Mouse (Mus musculus): ENCODE measurements around the gene Secisbp2l. TPM values are rescaled to one million over a fixed set of nuclear protein-coding genes. Genes with fewer than 3 reads are reported as not detected.

Gene Secisbp2l
- polyA plus RNA-seq, 1 experiment, result 12.3 TPM

DNA sequence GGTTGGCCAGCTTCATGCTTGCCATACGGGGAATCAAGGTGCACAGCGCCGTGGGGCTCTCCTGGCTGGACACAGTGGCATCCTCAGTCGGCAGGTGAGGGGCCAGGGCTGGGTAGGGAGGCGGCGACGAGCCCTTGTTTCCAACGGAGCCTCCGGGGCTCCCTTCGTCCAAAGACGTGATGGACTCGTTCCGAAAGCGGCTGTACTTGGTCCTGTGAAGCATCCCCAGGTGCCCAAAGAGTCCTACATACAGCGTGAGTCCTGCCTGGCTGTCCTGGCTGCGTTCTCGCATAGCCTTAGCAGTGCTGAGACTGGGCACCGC lies 59.6 kb downstream of the Secisbp2l start:
- Histone ChIP-seq H3K27me3 (ENCODE audit: control insufficient read depth, insufficient read depth, low read length) (peaks cover 20% of the 10 kb centered on the region), H3K36me3 (ENCODE audit: control insufficient read depth, insufficient read depth, low read length) (no peaks in the 10 kb centered on the region), H3K4me1 (ENCODE audit: control insufficient read depth, insufficient read depth, insufficient read length, low read length) (peaks cover 10% of the 10 kb centered on the region), H3K4me3 (ENCODE audit: low read depth, low read length) (peak overlapping the region; percentile 51), H3K27ac (ENCODE audit: insufficient read depth, low read depth, low read length) (no peak overlapping the region)
- 4% methylated on average over 18 of the region's 18 CpGs for WGBS
- no peak for TF ChIP-seq CTCF (IDR thresholded peaks at IDR 0.05; ENCODE audit: extremely low read depth, insufficient read length, insufficient replicate concordance, low read depth, low read length)
- no peak for TF ChIP-seq POLR2A (IDR thresholded peaks at IDR 0.05; ENCODE audit: low read depth, low read length)

DNA sequence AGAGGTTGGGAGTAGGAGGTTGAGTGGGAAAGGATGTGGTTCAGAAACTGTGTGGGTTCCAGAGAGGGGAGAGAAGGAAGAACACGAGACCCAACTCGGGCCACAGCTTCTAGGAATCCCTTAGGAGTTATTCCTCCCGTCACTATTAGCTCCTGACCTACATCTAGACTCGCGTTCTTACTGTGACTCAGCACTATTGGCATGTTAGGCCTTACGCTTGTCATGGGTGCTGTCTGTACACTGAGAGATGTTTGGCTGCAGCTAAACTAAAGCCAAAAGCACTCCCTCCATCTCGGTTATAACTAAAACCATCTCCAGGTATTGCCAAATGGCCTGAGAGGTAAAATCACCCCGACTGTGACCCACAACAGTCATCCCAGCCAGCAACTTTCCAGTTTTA lies 66.1 kb downstream of the Secisbp2l start:
- no peaks in the 10 kb centered on the region for H3K4me1 ChIP-seq (ENCODE audit: control insufficient read depth, insufficient read depth, insufficient read length, low read length)
- no peaks in the 10 kb centered on the region for H3K27me3 ChIP-seq (ENCODE audit: control insufficient read depth, insufficient read depth, low read length)
- WGBS, result 73% methylated on average over 8 of the region's 8 CpGs
- no peak overlapping the region for H3K27ac ChIP-seq (ENCODE audit: insufficient read depth, low read depth, low read length)
- no peak overlapping the region for H3K4me3 ChIP-seq (ENCODE audit: low read depth, low read length)
- H3K36me3 ChIP-seq (ENCODE audit: control insufficient read depth, insufficient read depth, low read length), result no peaks in the 10 kb centered on the region
- TF ChIP-seq CTCF (IDR thresholded peaks at IDR 0.05; ENCODE audit: extremely low read depth, insufficient read length, insufficient replicate concordance, low read depth, low read length), result no peak
- TF ChIP-seq POLR2A (IDR thresholded peaks at IDR 0.05; ENCODE audit: low read depth, low read length), result no peak

DNA sequence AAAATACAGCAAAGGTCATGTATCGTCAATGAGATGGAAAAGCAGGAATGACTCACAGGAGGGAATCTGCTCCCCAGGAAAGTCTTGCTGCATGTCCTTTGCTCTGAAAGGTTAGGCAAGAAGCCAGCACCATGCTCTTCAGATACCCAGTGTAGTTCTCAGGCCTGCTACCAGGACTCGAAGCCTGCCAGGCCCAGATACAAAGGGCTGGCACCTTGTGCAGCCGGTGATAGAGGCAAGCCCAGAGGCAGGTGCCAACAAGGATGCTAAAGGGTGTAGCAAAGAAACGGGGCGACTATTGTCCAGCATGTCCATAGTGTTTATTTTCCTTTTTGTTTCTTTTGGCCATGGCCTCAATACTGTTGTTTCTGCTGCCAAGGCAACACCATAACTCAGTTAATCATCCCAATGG lies 76.2 kb downstream of the Secisbp2l start:
- TF ChIP-seq CTCF (IDR thresholded peaks at IDR 0.05; ENCODE audit: extremely low read depth, insufficient read length, insufficient replicate concordance, low read depth, low read length), result no peak
- TF ChIP-seq POLR2A (IDR thresholded peaks at IDR 0.05; ENCODE audit: low read depth, low read length), result no peak
- no peaks in the 10 kb centered on the region for H3K4me1 ChIP-seq (ENCODE audit: control insufficient read depth, insufficient read depth, insufficient read length, low read length)
- WGBS, result 62% methylated on average over 5 of the region's 5 CpGs
- no peaks in the 10 kb centered on the region for H3K27me3 ChIP-seq (ENCODE audit: control insufficient read depth, insufficient read depth, low read length)
- no peaks in the 10 kb centered on the region for H3K36me3 ChIP-seq (ENCODE audit: control insufficient read depth, insufficient read depth, low read length)
- no peak overlapping the region for H3K27ac ChIP-seq (ENCODE audit: insufficient read depth, low read depth, low read length)
- H3K4me3 ChIP-seq (ENCODE audit: low read depth, low read length), result no peak overlapping the region

DNA sequence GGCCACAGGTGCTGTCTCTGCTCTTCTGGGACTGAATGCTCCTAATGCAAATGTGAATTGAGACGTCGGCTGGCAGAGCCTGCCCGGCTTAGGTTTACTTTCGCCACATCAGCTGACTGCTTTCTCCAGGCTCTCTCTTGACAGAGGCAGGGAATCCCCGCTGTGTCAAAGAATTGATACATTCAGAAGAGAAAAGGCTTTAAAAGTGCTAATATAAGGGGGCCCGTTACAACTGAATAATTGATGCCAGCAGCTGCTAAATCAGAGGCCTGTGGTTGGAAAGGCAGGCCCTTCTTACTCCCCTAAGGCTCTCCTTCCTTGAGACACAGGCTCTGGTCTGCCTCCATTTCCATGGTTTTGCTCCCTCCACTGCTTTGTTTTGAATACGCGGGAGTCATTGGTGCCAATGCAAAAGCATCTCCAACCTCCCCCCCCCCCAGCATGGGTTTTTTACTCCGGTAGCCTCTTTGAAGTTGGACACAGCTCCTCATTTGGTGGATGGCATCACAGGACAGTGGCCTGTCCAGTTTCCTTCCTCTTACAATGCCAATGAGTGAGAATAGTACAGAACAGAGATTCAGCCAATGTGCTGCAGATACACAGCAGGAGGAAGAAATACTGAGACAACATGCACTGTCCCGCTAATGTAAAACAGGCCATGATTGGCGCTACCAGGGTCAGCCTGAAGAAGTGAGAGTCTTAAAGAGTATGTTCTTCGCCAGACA lies 77.6 kb downstream of the Secisbp2l start:
- no peak overlapping the region for H3K27ac ChIP-seq (ENCODE audit: insufficient read depth, low read depth, low read length)
- H3K27me3 ChIP-seq (ENCODE audit: control insufficient read depth, insufficient read depth, low read length), result no peaks in the 10 kb centered on the region
- 68% methylated on average over 12 of the region's 12 CpGs for WGBS
- no peaks in the 10 kb centered on the region for H3K4me1 ChIP-seq (ENCODE audit: control insufficient read depth, insufficient read depth, insufficient read length, low read length)
- no peak overlapping the region for H3K4me3 ChIP-seq (ENCODE audit: low read depth, low read length)
- no peaks in the 10 kb centered on the region for H3K36me3 ChIP-seq (ENCODE audit: control insufficient read depth, insufficient read depth, low read length)
- TF ChIP-seq CTCF (IDR thresholded peaks at IDR 0.05; ENCODE audit: extremely low read depth, insufficient read length, insufficient replicate concordance, low read depth, low read length) (no peak), POLR2A (IDR thresholded peaks at IDR 0.05; ENCODE audit: low read depth, low read length) (no peak)

DNA sequence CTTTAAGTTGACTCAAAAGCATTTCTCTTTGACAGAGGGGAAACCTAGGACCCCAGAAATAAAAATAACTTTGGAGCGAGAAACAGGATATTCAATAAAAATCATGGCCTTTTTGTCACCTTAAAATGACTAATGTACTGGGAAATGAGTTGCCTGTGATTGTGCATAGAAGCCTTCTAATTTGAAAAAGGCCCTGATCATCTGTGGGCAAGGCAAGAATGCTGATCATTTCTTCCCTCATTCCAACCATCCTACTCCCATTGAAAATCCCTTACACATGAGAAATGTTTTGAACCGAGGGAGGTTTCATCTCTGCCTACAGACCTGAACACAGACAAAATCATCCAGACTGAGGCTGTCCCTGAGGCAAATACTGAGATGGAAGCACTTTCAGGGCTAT lies 79.8 kb downstream of the Secisbp2l start:
- 86% methylated on average over 2 of the region's 2 CpGs for WGBS
- H3K27ac ChIP-seq (ENCODE audit: insufficient read depth, low read depth, low read length), result no peak overlapping the region
- no peaks in the 10 kb centered on the region for H3K36me3 ChIP-seq (ENCODE audit: control insufficient read depth, insufficient read depth, low read length)
- H3K4me1 ChIP-seq (ENCODE audit: control insufficient read depth, insufficient read depth, insufficient read length, low read length), result no peaks in the 10 kb centered on the region
- TF ChIP-seq POLR2A (IDR thresholded peaks at IDR 0.05; ENCODE audit: low read depth, low read length) (no peak), CTCF (IDR thresholded peaks at IDR 0.05; ENCODE audit: extremely low read depth, insufficient read length, insufficient replicate concordance, low read depth, low read length) (no peak)
- H3K4me3 ChIP-seq (ENCODE audit: low read depth, low read length), result no peak overlapping the region
- no peaks in the 10 kb centered on the region for H3K27me3 ChIP-seq (ENCODE audit: control insufficient read depth, insufficient read depth, low read length)

DNA sequence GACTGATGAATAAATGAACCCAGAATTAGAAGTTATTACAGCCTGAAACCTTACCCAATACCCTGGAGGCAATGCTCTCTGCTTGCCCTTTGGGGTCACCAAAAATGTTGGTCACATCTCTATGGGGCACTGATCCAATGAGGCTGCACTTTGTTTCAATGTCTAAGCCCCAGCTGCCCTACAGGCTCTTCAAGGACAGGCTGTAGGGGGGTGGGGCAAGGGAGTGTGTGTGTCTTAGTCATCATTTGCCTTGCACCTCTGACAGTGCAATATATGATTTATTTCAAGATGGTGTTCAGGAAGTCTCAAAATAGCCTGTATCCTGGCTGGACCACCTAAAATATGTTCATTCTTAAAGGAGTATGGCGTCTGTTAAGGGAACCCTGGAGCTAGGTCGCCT lies 81.1 kb downstream of the Secisbp2l start:
- Histone ChIP-seq H3K27me3 (ENCODE audit: control insufficient read depth, insufficient read depth, low read length) (no peaks in the 10 kb centered on the region), H3K36me3 (ENCODE audit: control insufficient read depth, insufficient read depth, low read length) (no peaks in the 10 kb centered on the region), H3K4me3 (ENCODE audit: low read depth, low read length) (no peak overlapping the region), H3K4me1 (ENCODE audit: control insufficient read depth, insufficient read depth, insufficient read length, low read length) (no peaks in the 10 kb centered on the region), H3K27ac (ENCODE audit: insufficient read depth, low read depth, low read length) (no peak overlapping the region)
- 86% methylated on average over 2 of the region's 2 CpGs for WGBS
- TF ChIP-seq POLR2A (IDR thresholded peaks at IDR 0.05; ENCODE audit: low read depth, low read length) (no peak), CTCF (IDR thresholded peaks at IDR 0.05; ENCODE audit: extremely low read depth, insufficient read length, insufficient replicate concordance, low read depth, low read length) (no peak)

DNA sequence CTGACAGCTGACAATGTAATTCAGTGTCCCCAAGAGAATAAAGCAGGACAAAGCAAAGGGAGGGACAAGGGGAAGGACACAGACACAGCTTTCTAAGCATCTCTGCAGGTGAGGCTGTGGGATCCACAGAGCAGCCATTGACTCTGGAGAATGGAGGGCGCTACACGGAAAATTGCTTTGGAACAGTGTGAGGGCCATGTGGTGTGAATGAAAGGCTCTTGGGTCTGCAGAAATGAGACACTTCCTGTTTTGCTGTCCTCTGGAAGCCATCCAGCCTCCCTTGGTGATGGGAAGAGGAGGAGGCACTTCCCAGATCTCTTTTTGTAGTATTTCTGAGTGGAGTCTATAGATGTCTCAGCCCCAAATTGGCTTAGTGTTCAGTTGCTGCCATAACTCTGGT lies 86.5 kb downstream of the Secisbp2l start:
- H3K4me1 ChIP-seq (ENCODE audit: control insufficient read depth, insufficient read depth, insufficient read length, low read length), result peaks cover 2% of the 10 kb centered on the region; the same call in 1 of the 2 replicates
- TF ChIP-seq POLR2A (IDR thresholded peaks at IDR 0.05; ENCODE audit: low read depth, low read length) (no peak), CTCF (IDR thresholded peaks at IDR 0.05; ENCODE audit: extremely low read depth, insufficient read length, insufficient replicate concordance, low read depth, low read length) (no peak)
- no peak overlapping the region for H3K27ac ChIP-seq (ENCODE audit: insufficient read depth, low read depth, low read length)
- 72% methylated on average over 2 of the region's 2 CpGs for WGBS
- no peaks in the 10 kb centered on the region for H3K36me3 ChIP-seq (ENCODE audit: control insufficient read depth, insufficient read depth, low read length)
- H3K27me3 ChIP-seq (ENCODE audit: control insufficient read depth, insufficient read depth, low read length), result no peaks in the 10 kb centered on the region
- no peak overlapping the region for H3K4me3 ChIP-seq (ENCODE audit: low read depth, low read length)

All from small intestine, adult 2 months (tissue).